Mouse (Mus musculus): ENCODE results near the gene Ugt1a9. TPM values are rescaled to one million over a fixed set of nuclear protein-coding genes. Genes with fewer than 3 reads are reported as not detected.

Gene Ugt1a9
- polyA plus RNA-seq, 1 experiment from 2014 or later, result not detected

DNA sequence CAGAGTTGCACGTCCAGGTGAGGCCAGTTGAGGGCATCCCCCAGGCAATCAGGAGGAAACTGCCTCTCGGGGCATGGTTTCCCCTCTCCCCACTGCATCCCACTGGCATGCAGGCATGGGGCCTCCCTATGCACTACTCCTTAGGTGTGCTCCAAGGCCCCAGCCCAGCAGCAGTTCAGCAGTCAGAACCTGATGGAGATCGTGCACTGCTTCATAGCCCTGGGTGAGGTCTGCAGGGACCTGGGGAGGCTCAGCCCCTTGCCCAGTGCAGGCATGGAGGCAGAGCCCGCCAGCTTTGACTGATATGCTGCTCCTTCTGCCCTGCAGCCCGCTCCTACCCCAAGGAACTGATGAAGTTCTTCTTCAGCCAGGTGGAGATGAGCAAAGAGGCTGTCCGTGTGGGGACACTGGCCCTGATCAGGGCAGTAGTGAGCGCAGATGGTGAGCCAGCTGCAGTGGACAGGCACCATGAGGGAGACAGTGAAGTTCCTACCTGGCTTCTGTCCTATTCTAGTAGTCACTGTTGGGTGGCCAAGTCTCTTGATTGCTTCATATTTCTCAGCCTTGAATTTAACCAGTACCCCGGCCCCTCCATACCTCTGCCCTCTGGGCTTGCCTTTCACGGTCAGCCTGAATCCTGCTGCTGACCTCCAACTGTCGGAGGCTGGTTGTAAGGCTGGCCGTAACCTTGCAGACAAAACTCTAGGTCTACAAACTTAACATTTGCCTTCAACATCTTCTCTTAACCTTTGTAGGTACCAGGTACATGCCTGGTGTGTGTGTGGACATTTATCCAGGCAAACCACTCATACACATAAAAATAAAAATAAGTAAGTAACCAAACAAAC, 164.7 kb downstream of the Ugt1a9 start:
- Histone ChIP-seq H3K27me3 (no peaks in the 10 kb centered on the region), H3K4me2 (replicated peaks) (no peak overlapping the region), H3K9ac (replicated peaks) (no peak overlapping the region), H3K4me3 (replicated peaks) (no peak overlapping the region), H3K27ac (no peak overlapping the region), H3K36me3 (no peaks in the 10 kb centered on the region), H3K4me1 (replicated peaks) (no peaks in the 10 kb centered on the region), H3K9me3 (peaks cover 97% of the 10 kb centered on the region)
- ATAC-seq, result peak; percentile 31
- WGBS, result 65% methylated on average over 11 of the region's 11 CpGs

DNA sequence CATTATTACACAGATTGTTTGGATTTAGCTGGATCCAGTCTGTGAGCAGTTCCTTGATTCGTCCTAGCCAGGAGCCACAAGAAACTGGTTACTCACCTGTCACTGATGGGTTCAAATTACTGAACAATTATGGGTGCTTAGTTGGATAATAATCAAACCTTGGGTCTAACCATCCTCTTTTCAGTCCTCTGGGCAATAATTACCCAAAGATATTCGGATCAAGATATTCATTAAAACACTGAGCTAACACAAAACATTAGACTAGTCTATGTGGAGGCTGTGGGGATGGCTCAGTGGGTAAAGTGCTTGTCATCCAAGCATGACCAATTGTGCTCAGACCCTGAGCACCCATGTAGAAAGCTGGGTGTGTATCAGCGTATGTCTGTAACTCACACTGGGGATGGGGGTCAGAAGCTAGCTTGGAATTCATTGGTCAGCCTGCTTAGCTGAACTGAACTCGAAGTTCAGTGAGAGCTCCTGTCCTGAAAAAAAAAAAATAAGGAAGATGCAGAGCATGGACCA, 165.4 kb downstream of the Ugt1a9 start:
- Histone ChIP-seq H3K9me3 (peaks cover 97% of the 10 kb centered on the region), H3K4me2 (replicated peaks) (no peak overlapping the region), H3K36me3 (no peaks in the 10 kb centered on the region), H3K4me3 (replicated peaks) (no peak overlapping the region), H3K4me1 (replicated peaks) (no peaks in the 10 kb centered on the region), H3K27me3 (no peaks in the 10 kb centered on the region), H3K27ac (no peak overlapping the region), H3K9ac (replicated peaks) (no peak overlapping the region)
- no peak for ATAC-seq
- 61% methylated on average over 4 of the region's 4 CpGs for WGBS

- H3K4me2 ChIP-seq (replicated peaks), result no peak overlapping the region
- no peak overlapping the region for H3K9ac ChIP-seq (replicated peaks)
- H3K27me3 ChIP-seq, result no peaks in the 10 kb centered on the region
- H3K4me1 ChIP-seq (replicated peaks), result no peaks in the 10 kb centered on the region
- H3K27ac ChIP-seq, result no peak overlapping the region
- peaks cover 95% of the 10 kb centered on the region for H3K9me3 ChIP-seq
- 79% methylated on average over 5 of the region's 5 CpGs for WGBS
- no peak overlapping the region for H3K4me3 ChIP-seq (replicated peaks)
- ATAC-seq, result no peak
- no peaks in the 10 kb centered on the region for H3K36me3 ChIP-seq
Observed at GRCm38 (mm10) chr1:88237311-88237710, 166.7 kb downstream of the Ugt1a9 start.

- Histone ChIP-seq H3K36me3 (no peaks in the 10 kb centered on the region), H3K27me3 (no peaks in the 10 kb centered on the region), H3K4me3 (replicated peaks) (no peak overlapping the region), H3K27ac (no peak overlapping the region), H3K9ac (replicated peaks) (no peak overlapping the region), H3K4me2 (replicated peaks) (no peak overlapping the region), H3K4me1 (replicated peaks) (no peaks in the 10 kb centered on the region), H3K9me3 (peaks cover 94% of the 10 kb centered on the region)
- 0 out of 2 replicates have a peak, but pooled peaks have one; percentile 12 for ATAC-seq
- 77% methylated on average over 6 of the region's 6 CpGs for whole genome bisulfite sequencing
Observed at GRCm38 (mm10) chr1:88238771-88239170, 168.2 kb downstream of the Ugt1a9 start.

DNA sequence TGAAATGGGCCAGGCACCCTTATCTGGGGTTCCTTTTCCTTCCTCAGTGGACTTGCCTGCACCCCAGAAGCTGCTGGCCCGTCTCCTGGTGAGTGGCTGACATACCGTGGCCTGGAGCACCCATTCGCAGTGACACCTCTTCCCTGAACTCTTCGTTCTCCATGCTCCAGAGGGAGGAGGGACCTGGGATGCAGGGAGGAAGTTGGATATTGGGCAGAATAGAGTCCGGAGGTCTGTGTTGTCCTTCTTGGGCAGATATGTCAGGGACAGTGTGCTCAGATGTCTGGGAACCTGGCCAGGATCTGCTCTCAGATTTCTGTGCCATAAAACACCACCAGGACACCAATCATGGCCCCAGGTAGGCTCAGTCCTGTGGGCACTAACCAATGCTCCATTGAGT, 169.5 kb downstream of the Ugt1a9 start:
- 72% methylated on average over 5 of the region's 5 CpGs for WGBS
- H3K9ac ChIP-seq (replicated peaks), result no peak overlapping the region
- no peak overlapping the region for H3K27ac ChIP-seq
- H3K9me3 ChIP-seq, result peaks cover 94% of the 10 kb centered on the region
- no peaks in the 10 kb centered on the region for H3K27me3 ChIP-seq
- H3K4me2 ChIP-seq (replicated peaks), result no peak overlapping the region
- no peaks in the 10 kb centered on the region for H3K36me3 ChIP-seq
- no peaks in the 10 kb centered on the region for H3K4me1 ChIP-seq (replicated peaks)
- no peak overlapping the region for H3K4me3 ChIP-seq (replicated peaks)
- ATAC-seq, result no peak

DNA sequence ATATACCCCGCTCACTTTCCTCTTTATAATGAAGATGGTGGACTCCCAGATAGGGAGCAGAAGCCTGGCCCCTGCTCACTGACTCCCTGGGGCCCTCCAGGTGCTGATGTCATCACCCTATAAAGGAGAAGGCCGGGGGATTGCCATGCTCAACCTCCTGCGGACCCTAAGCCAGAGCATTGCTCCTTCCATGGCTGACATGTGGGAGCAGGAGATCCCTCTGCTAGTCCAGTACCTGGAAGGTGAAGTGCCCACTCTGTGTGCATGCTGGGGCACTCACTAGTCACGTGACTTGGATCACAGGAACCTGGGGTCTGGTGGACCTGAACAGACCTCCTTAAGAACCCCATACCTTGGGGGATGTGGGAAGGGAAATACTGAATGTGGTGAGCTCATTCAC, 170.0 kb downstream of the Ugt1a9 start:
- no peaks in the 10 kb centered on the region for H3K4me1 ChIP-seq (replicated peaks)
- H3K9ac ChIP-seq (replicated peaks), result no peak overlapping the region
- ATAC-seq, result 0 out of 2 replicates have a peak, but pooled peaks have one; percentile 3
- no peak overlapping the region for H3K4me3 ChIP-seq (replicated peaks)
- H3K27me3 ChIP-seq, result no peaks in the 10 kb centered on the region
- no peak overlapping the region for H3K27ac ChIP-seq
- 75% methylated on average over 4 of the region's 4 CpGs for WGBS
- H3K9me3 ChIP-seq, result peaks cover 94% of the 10 kb centered on the region
- no peak overlapping the region for H3K4me2 ChIP-seq (replicated peaks)
- H3K36me3 ChIP-seq, result no peaks in the 10 kb centered on the region

DNA sequence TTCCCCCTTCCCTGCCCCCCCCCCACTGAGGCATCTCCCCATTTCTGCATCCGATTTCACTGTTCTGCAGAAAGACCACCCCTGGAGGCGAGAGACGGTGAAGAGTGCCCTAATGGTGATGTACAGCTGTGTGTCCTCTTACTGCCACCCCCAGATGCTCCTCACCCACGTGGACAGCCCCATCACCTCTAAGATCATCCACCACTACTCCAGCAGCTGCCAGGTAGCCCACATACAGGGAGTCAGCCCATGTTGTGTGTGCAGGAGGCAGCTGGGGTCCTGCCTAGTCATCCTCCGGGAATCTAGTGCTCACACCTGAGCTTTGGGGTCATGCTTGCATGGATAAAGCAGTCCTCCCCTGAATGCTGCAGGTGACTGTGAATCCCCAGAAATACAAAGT, 173.3 kb downstream of the Ugt1a9 start:
- Histone ChIP-seq H3K9ac (replicated peaks) (no peak overlapping the region), H3K4me2 (replicated peaks) (no peak overlapping the region), H3K27ac (no peak overlapping the region), H3K36me3 (no peaks in the 10 kb centered on the region), H3K27me3 (no peaks in the 10 kb centered on the region), H3K4me1 (replicated peaks) (no peaks in the 10 kb centered on the region), H3K4me3 (replicated peaks) (no peak overlapping the region), H3K9me3 (peaks cover 96% of the 10 kb centered on the region)
- 68% methylated on average over 5 of the region's 5 CpGs for WGBS
- no peak for ATAC-seq

- Histone ChIP-seq H3K27ac (no peak overlapping the region), H3K4me3 (replicated peaks) (no peak overlapping the region), H3K9me3 (peaks cover 96% of the 10 kb centered on the region), H3K4me2 (replicated peaks) (no peak overlapping the region), H3K4me1 (replicated peaks) (no peaks in the 10 kb centered on the region), H3K27me3 (no peaks in the 10 kb centered on the region), H3K9ac (replicated peaks) (no peak overlapping the region), H3K36me3 (no peaks in the 10 kb centered on the region)
- WGBS, result 79% methylated on average over 6 of the region's 6 CpGs
- ATAC-seq, result no peak
Observed at GRCm38 (mm10) chr1:88245881-88246280, 175.3 kb downstream of the Ugt1a9 start.

- no peak overlapping the region for H3K4me3 ChIP-seq (replicated peaks)
- H3K9me3 ChIP-seq, result peaks cover 96% of the 10 kb centered on the region
- H3K27me3 ChIP-seq, result no peaks in the 10 kb centered on the region
- H3K36me3 ChIP-seq, result no peaks in the 10 kb centered on the region
- no peak overlapping the region for H3K27ac ChIP-seq
- ATAC-seq, result no peak
- no peak overlapping the region for H3K4me2 ChIP-seq (replicated peaks)
- no peak overlapping the region for H3K9ac ChIP-seq (replicated peaks)
- WGBS, result 43% methylated on average over 6 of the region's 6 CpGs
- no peaks in the 10 kb centered on the region for H3K4me1 ChIP-seq (replicated peaks)
Observed at GRCm38 (mm10) chr1:88246386-88246785, 175.8 kb downstream of the Ugt1a9 start.

DNA sequence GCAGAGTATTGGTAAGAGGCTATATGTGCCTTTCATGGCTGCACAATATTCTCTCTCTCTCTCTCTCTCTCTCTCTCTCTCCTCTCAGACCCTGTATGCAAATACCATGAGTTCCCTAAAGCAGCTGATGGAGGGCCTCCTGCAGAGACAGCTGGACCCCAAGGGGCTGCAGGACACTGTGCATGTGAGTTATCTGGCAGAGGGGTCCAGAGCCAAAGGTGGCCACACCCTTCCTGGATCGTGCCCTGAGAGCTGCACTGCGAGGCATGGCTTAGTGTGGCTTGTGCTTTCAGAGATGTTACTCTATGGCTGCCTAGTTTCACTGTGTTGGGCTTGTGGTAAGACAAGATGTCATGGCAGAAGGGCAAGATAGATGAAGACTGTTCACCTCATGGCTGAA, 177.1 kb downstream of the Ugt1a9 start:
- WGBS, result 48% methylated on average over 2 of the region's 2 CpGs
- no peak for ATAC-seq
- H3K27ac ChIP-seq, result no peak overlapping the region

GRCm38 (mm10) chr1:88248658-88249057, 178.1 kb downstream of the Ugt1a9 start:
- 71% methylated on average over 4 of the region's 4 CpGs for WGBS
- H3K4me3 ChIP-seq (replicated peaks), result no peak overlapping the region
- H3K9me3 ChIP-seq, result peaks cover 96% of the 10 kb centered on the region
- no peak overlapping the region for H3K4me2 ChIP-seq (replicated peaks)
- no peaks in the 10 kb centered on the region for H3K36me3 ChIP-seq
- no peak for ATAC-seq
- no peaks in the 10 kb centered on the region for H3K27me3 ChIP-seq
- H3K9ac ChIP-seq (replicated peaks), result no peak overlapping the region
- no peak overlapping the region for H3K27ac ChIP-seq
- no peaks in the 10 kb centered on the region for H3K4me1 ChIP-seq (replicated peaks)

More for the DNA sequence above, 177.1 kb downstream of the Ugt1a9 start:
- H3K27me3 ChIP-seq, result no peaks in the 10 kb centered on the region
- H3K4me3 ChIP-seq (replicated peaks), result no peak overlapping the region
- no peak overlapping the region for H3K9ac ChIP-seq (replicated peaks)
- no peaks in the 10 kb centered on the region for H3K4me1 ChIP-seq (replicated peaks)
- H3K4me2 ChIP-seq (replicated peaks), result no peak overlapping the region
- peaks cover 95% of the 10 kb centered on the region for H3K9me3 ChIP-seq
- H3K36me3 ChIP-seq, result no peaks in the 10 kb centered on the region

GRCm38 (mm10) chr1:88249596-88249995, 179.0 kb downstream of the Ugt1a9 start:
- Histone ChIP-seq H3K9me3 (peaks cover 96% of the 10 kb centered on the region), H3K4me1 (replicated peaks) (no peaks in the 10 kb centered on the region), H3K9ac (replicated peaks) (no peak overlapping the region), H3K27ac (no peak overlapping the region), H3K36me3 (no peaks in the 10 kb centered on the region), H3K27me3 (no peaks in the 10 kb centered on the region), H3K4me2 (replicated peaks) (no peak overlapping the region), H3K4me3 (replicated peaks) (no peak overlapping the region)
- WGBS, result 76% methylated on average over 7 of the region's 7 CpGs
- no peak for ATAC-seq

All from midbrain, embryonic 13.5 days (tissue).